Mouse (Mus musculus) heart, adult 11 months (tissue): ENCODE data around the gene Sox11.
A peak's percentile ranks its signal among the peaks of the same experiment; 100 is the strongest.

Source experiments
- DNase-seq: peaks from one replicate; pipeline ENCODE4 v3.0.0; 2022

Sox11 gene

DNA sequence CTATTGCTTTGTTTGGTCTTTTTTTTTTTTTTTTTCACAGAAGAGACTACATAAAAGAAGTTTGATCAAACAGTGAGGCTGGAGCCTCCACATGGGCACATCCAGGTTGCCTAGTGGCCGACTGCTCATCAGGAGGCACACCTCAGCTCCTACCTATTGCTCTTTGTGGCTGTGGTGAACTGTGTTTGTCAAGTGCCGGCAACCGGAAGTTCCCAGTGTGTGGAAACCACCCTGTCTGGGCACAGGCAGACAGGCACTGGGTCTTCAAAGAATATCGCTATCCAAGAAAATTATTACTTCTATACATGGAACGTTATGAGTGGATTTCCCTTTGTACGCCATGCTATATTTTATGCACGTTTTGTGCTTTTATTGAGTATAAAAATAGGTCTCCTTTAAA lies 6.0 kb downstream of the Sox11 start:
- peak; percentile 65 for DNase-seq

DNA sequence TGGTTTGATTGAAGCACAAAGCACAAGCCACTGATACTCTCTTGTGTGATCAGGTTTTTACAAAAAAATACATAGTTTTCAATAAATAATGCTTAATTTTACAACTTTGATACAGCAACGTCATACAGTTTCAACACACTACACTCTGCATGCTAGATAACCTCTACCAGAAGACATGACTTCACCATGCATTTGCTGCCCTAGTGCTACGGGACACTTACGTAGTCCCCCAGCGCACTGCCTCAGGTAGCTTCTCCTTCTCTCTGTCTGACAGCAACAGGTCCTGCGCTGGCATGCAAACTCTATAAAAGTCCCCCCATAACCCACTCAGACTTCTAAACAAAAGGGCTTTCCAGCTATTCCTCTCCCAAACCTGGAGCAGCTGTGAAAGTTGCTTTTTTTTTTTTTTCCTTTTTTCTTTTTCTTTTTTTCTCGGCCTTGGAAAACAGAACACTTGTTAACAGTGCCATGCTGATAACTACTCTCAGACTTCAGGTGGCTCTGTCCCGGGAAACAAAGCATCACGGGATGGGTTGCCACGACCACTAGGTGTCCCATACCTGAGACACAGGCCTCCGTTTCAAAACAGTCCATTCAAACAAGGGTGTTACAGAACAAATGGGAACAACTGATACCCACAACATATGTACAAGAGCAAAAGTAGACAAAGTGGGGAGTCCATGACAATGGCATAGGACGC lies 6.9 kb downstream of the Sox11 start:
- DNase-seq: peak; percentile 65

DNA sequence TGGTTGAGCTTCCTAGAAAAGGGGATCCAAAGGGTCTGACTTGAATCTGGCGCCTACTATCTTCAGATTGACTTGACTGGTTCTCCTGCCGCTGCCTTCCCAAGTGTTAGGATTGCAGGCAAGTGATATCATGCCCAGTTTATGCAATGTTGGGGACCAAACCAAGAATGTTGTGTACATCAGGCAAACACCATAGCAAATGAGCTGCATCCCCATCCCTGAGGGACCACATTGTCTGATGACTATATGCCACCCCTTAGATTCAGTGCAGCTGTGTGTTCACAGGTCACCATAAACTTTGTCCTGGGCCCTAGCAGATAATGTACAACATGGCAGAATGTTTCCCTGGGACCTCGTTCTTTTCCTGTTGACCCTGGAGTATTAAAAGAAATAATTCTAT lies 8.8 kb downstream of the Sox11 start:
- DNase-seq: peak; percentile 44

DNA sequence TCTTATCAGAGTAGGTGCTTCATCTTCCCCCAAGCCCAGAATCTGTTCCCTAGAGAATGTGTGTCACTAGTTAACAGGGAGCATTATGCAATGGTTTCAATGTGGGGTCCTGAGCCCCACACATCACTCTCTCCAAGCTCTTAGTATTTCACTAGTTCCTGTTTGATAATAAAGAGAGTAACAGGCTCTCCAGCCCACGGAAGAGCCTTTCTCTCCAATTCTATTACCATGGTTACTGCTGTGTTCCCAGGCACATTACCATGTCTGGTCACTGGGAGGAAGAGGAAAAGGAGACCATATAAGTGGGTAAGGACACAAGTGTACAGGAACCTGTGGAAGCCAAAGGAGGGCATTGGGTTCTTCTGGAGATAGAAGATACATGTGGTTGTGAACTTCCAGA lies 19.0 kb downstream of the Sox11 start:
- DNase-seq: peak; percentile 66

DNA sequence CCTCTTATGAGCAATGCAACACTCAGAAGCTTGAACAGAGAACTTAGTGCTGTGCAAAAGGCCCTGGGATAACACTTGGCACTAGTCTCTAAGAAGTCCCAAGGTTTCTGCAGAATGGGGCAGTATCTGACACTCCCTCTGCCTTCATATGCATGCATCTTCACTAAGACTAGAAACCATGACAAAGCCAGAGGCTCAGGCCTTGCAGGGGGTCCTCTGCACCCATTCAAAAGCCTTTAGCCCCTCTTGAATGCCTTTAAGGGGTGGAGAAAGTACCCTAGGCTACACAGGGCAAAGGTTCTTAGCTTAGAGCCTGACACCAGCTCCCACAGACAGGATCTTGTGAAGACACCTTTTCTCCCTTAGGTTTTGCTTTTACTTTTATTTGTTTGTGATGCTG lies 21.7 kb downstream of the Sox11 start:
- DNase-seq: peak; percentile 57

DNA sequence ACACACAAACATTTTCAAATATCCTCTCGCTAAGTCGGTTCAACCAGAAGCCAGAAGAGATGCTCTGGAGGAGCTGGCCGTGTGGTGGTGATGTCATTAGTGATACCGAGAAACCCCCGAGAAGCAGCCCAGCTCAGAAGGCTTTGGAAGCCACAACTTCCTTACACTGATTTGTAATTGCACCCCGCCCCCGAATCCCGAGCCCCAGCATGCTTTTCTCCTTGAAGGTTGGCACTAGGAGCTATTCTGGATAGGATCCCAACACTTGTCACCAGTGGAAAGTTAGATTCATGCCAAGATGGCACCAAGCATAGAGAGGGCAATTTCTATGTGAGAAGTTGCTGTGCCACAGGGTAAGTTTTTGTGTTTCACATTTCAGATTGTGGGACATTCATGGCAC lies 29.4 kb downstream of the Sox11 start:
- peak; percentile 79 for DNase-seq

DNA sequence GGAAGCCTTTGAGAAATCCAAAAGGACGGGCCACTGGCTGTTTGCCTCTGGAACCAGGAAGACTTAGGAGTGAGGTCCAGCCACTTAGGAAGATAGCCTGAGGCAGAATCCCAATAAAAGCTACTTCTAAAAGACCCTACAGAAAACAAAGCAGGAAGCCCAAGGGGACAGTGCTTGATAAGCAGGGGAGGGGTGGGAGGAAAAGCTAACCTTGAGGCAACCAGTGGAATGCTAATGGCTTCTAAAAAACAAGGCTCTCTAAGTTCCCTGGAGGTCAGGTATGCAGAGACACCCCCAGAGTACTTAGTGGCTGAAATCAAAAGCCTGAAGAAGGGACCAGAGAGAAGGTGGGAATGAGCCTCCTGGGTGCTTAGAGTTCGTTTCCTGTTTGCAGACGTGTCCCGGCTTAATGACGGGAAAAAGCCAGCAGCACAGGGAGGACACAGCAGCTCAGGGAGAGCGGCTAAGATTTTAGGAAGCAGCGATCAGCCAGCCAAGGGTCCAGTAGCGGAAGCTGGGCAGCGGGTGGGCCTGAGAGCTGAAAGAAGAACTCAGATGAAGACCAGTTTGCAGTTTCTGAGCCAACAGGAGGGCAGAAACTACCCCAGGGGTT lies 30.4 kb downstream of the Sox11 start:
- DNase-seq: no peak

DNA sequence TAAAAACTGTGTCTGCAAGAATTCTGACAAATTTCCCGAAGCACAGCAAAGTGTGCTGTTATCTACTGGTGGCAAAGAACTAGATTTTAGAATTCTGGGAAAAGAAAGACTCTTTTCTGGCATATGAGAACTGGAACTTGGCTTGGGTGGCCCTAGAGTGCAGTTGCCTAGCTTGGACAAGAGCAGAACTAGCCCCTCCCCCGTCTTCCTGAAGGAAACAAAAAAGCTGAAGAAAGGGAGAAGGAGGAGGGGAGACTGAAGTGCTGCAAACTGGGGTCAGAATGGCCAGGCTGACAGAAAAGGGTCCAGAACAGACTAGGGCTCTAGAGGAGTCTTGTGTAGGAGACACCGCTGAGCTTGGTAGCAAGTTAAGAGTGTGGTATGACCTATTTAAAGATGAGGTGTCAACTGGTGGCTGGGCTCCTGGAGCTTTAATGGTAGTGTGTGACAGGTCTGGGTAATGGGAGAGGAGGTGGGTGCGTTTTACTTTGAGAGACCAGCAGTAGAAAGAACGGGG lies 31.0 kb downstream of the Sox11 start:
- DNase-seq: peak; percentile 53

DNA sequence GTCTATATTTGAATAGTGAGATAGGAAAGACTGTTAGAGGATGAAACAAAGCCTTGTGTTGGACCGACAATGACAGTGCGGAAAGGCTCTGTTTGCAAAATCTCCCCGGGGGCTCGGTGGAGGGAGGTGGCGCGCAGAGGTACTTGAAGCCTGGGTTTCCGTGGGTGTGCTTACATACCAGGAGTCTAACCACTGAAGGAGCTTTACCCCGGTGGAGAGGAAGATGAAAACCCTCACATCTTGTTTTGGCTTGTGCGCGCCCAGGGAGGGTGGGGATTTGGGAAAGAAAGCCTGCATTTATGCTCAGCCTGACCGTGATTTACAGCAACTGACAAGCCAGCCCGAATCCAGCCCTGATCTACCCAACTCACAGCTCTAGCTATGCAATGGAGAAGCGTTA lies 31.7 kb downstream of the Sox11 start:
- peak; percentile 65 for DNase-seq

DNA sequence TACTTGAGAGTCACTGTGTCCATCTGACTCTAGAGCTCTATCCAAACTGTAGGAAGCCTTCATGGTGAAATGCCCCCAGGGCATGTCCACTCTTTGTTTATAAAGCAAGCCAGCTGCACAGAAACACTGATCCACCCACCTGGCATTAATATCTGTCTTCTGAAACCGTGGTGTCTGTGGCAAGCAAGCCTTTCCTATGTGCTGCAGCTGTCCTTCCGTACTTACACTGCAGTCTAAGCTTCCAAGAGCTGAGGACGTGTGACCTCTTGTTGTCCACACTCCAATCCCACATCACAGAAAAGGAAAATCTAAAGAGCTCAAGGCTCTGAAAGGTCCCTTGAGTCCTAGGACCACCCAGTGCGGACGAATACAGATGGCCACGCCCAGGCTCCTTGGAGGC lies 32.4 kb downstream of the Sox11 start:
- DNase-seq: peak; percentile 37

DNA sequence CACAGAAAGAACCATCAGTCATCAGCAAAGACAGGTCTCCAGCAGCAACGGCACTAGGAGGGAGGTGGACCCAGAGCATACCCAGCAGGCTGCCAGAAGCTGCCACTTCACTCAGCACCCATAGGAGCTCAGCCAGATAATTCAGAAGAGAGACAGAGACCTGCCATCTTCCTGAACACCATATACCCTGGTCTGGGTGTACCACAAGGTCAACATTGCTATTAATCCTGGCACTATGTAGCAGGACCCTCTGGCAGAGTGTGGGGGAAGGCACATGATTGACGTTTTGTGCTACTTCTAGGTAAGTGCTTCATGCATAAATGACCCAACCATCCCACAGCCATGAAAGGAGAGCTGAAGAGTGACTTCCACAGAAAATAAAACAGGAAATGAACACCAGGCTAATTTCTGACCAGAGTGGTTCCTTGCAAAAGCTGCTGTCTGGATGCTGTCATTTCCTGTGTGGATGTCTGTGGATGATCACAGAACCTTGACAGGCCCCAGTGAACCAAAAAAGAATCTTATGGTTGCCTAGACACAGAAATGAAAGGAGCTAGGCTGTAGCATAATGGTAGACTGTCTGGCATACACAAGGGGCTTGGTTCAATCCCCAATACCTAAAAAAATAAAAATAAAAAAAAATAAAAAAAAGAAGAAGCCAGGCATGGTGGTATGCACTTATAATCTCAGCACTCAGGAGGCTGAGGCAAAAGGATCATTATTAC lies 37.5 kb downstream of the Sox11 start:
- peak; percentile 79 for DNase-seq

DNA sequence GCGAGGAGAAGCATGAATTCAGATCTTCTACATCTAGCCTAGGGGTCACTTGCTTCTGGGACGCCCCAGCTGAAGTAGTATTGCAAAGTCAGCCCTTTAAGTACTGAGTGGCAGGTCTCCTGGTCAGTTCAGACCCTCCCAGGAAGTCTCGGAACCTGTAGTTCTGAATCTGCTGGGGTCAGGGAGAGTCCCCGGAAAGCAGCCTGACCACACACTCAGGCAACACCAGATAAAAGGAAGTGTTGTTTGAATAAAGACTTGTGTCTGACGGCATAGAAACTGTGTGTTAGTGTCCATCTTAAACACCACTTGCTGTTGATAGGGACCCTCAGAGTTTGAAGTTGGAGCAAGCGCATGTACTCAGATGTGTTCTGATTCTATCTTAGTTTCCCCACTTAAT lies 39.2 kb downstream of the Sox11 start:
- DNase-seq: no peak

DNA sequence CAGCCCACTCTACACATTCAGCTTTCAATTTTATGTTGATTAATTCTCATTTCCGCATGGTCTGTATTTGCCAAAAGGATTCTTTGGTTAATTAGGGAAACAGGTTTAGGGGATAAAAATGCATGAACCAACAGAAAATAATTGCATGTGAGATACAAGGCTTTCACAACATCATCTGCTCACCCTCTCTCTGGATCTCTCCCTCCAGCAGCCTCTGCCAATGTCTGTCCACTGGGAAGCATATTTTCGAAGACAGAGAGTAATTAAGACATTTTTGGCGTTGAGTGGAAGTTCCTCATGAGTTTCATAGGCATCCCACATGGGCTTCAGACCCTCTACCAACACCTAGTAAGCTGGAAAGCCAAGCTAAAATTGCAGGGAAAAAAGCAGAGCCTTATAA lies 43.7 kb downstream of the Sox11 start:
- peak; percentile 34 for DNase-seq

DNA sequence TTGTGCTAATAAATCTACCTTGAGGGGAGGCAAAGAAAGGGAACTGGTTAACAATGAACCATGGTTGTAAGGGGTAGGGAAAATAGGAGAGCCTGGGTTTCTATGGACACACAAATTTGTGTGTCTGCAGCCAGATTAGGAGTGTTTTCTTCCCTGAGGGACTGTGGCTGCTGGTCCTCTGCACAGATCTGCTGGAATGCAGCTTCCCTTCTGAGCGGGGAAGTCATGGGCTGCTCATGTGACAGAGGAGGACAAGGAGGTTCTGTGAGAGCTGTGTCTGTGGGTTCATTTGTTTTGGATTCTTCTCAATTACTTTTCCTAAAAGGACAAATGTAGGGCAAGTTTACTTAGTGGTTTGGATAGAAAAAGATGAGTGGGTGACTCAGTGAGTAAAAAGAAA lies 48.2 kb downstream of the Sox11 start:
- DNase-seq: peak; percentile 56

DNA sequence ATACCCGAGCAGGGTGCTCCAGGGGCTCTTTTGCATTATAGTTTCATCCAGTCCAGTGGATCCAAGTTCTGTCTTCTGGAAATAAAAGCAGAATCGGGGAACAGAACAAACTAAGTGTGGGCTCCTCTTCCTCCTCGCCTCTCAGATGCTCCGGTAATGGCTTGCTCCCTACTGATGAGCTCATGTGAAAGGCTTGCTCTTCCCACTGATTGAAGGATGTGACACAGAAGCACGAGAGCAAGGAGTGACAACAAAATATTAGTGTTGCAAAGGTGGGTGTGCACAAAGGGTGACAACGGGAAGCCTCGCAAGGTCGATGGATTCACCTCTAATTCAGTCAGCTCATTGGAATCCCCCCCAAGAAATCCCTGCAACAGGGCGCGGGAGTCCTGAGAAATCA lies 48.6 kb downstream of the Sox11 start:
- DNase-seq: peak; percentile 35

DNA sequence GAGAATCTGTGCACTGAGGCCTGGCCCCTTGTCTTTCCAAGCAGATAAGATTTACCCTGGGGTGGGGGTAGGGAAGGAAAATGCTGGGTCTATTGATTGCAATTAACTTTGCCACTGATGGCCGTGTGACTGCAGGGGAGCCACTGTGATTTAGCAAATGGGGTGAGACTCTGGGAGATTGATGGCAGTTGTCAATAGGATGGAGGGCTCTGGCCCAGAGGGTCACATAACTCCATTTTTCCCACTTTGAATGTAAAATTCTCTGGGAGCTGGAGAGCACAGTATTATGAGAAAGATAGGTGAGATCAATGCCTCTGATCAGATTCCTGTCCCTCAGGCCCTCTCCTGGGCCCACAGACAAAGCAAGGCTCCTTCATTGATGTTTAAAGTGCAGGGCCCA lies 49.2 kb downstream of the Sox11 start:
- peak; percentile 37 for DNase-seq
